Mouse (Mus musculus) cortical plate, adult 2 months (tissue): ENCODE data around the gene Akna.

Experiments used
- CTCF ChIP-seq: fragments of 200-500 bp; IDR thresholded peaks from 2 replicates; pipeline ENCODE4 v1.5.1; 2011; ENCODE audit warnings: mild to moderate bottlenecking, control low read depth, low read length; ENCODE audit not compliant: insufficient read depth; ENCODE audit errors: extremely low read depth
- POLR2A ChIP-seq: fragments of 200-500 bp; IDR thresholded peaks from 2 replicates; pipeline ENCODE4 v1.6.1; 2011; ENCODE audit warnings: mild to moderate bottlenecking, low read length, control low read depth; ENCODE audit not compliant: insufficient read depth; ENCODE audit errors: extremely low read depth

- TF ChIP-seq POLR2A = no peak
- no peak for TF ChIP-seq CTCF
These were observed 1.1 kb downstream of the Akna start for GRCm38 (mm10) chr4:63402056-63402455.
